ENCODE assay signal across 12 mouse cellular contexts in the genomic region with DNA sequence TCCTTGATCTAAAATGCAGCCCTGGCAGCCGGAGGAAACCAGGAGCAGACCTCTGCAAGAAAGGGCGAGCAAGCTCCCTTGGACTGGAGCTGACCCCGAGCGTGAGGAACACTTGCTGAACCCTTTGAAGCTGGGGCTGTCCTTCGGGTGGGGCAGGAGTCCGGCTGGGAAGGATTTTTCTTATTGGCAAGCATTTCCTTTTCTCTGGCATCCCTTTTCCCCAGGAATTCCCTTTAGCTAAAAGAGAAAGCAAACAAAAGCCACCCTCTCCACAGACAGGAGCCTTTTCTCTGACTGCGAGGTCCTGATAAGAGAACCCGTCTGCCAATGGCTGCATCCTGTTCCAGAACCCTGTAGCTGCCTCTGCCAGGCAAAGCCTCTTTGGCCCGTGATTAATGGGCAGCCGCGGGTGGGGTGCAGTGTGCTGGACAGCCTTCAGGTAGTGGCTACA.
A peak's percentile ranks its signal among the peaks of the same experiment; 100 is the strongest.
DNase-seq lines count a peak whose midpoint lies in the region; ATAC-seq and TF ChIP-seq lines count a peak whose summit lies in the region.
"Had no signal": no experiment of that assay in that cellular context is flagged by ENCODE, and none has a peak within 500 bp of the region (broad histone marks: within the 10 kb centered on the region; RNA-seq: fewer than 3 reads in every experiment).

No protein-coding gene starts in this region.

- H3K4me3 ChIP-seq in gastrocnemius, adult 2 months = peak overlapping the region; percentile 34
- no peak overlapping the region for H3K4me3 ChIP-seq in heart, embryonic 15.5 days
- no peak overlapping the region for H3K4me3 ChIP-seq in lung, adult 2 months (replicated peaks; ENCODE audit: extremely low read depth, low read depth, low read length)
- no peak overlapping the region for H3K4me3 ChIP-seq in midbrain, embryonic 15.5 days
- H3K4me3 ChIP-seq: embryonic facial prominence, embryonic 12.5 days; hindbrain, embryonic 10.5 days; liver, embryonic 13.5 days had no signal

- peak overlapping the region; percentile 38; the same call in 1 of the 2 replicates for H3K27ac ChIP-seq in gastrocnemius, adult 2 months
- H3K27ac ChIP-seq in heart, embryonic 15.5 days = peak overlapping the region; percentile 55
- H3K27ac ChIP-seq in midbrain, embryonic 15.5 days = no peak overlapping the region
- H3K27ac ChIP-seq: embryonic facial prominence, embryonic 12.5 days; hindbrain, embryonic 10.5 days; liver, embryonic 13.5 days had no signal

- ATAC-seq in heart, embryonic 15.5 days (replicated peaks; ENCODE audit: insufficient number of reproducible peaks, insufficient read depth, low FRiP score, low read depth) = peak; percentile 60
- no peak for ATAC-seq in midbrain, embryonic 15.5 days (replicated peaks)

- DNase-seq in gastrocnemius, adult 2 months = peak; percentile 26
- no peak for DNase-seq in gastrocnemius, adult 18-20 months (ENCODE audit: low spot score)
- DNase-seq in NIH3T3 (ENCODE audit: low read depth) = peak; percentile 13
- peak; percentile 55 for DNase-seq in lung, adult 2 months
- DNase-seq in adipocyte (ENCODE audit: low spot score) = no peak
- DNase-seq in right cerebral cortex, adult 2 months (ENCODE audit: low spot score in 2 of 2) = no peak
- DNase-seq: liver, embryonic 13.5 days; thymus, postnatal 36 days had no signal

- no peaks in the 10 kb centered on the region for H3K27me3 ChIP-seq in heart, embryonic 15.5 days
- no peaks in the 10 kb centered on the region for H3K27me3 ChIP-seq in midbrain, embryonic 15.5 days (replicated peaks)
- H3K27me3 ChIP-seq: embryonic facial prominence, embryonic 12.5 days; liver, embryonic 13.5 days had no signal

- TF ChIP-seq CTCF in gastrocnemius, adult 2 months (IDR thresholded peaks at IDR 0.05) = no peak
- TF ChIP-seq CTCF in lung, adult 2 months (IDR thresholded peaks at IDR 0.05; ENCODE audit: insufficient read depth, low read length) = no peak

- no peaks in the 10 kb centered on the region for H3K9me3 ChIP-seq in heart, embryonic 15.5 days (replicated peaks)
- no peaks in the 10 kb centered on the region for H3K9me3 ChIP-seq in midbrain, embryonic 15.5 days
- H3K9me3 ChIP-seq: embryonic facial prominence, embryonic 12.5 days; hindbrain, embryonic 10.5 days had no signal

- H3K4me2 ChIP-seq in heart, embryonic 15.5 days = peak overlapping the region; percentile 14
- H3K4me2 ChIP-seq in midbrain, embryonic 15.5 days = no peak overlapping the region
- H3K4me2 ChIP-seq: embryonic facial prominence, embryonic 12.5 days; liver, embryonic 13.5 days had no signal

- TF ChIP-seq POLR2A in lung, adult 2 months (IDR thresholded peaks at IDR 0.05; ENCODE audit: borderline replicate concordance, extremely low read depth, low read depth, low read length) = no peak

- peak overlapping the region; percentile 18; the same call in 1 of the 2 replicates for H3K9ac ChIP-seq in heart, embryonic 15.5 days
- H3K9ac ChIP-seq in midbrain, embryonic 15.5 days = no peak overlapping the region
- H3K9ac ChIP-seq: embryonic facial prominence, embryonic 12.5 days; liver, embryonic 13.5 days had no signal

- 25% methylated on average over 11 of the region's 11 CpGs for WGBS in heart, embryonic 15.5 days
- WGBS in lung, adult 2 months = 10% methylated on average over 11 of the region's 11 CpGs
- WGBS in midbrain, embryonic 15.5 days = 61% methylated on average over 11 of the region's 11 CpGs

- intact Hi-C loops in gastrocnemius, adult 2 months (cut with DNase I) = no loop called here

- H3K4me1 ChIP-seq in heart, embryonic 15.5 days (replicated peaks) = peaks cover 12% of the 10 kb centered on the region
- peaks cover 21% of the 10 kb centered on the region for H3K4me1 ChIP-seq in lung, adult 2 months (ENCODE audit: control insufficient read depth, insufficient read depth, low read length)
- H3K4me1 ChIP-seq in midbrain, embryonic 15.5 days = no peaks in the 10 kb centered on the region
- H3K4me1 ChIP-seq: embryonic facial prominence, embryonic 12.5 days had no signal

- no peaks in the 10 kb centered on the region for H3K36me3 ChIP-seq in heart, embryonic 15.5 days
- no peaks in the 10 kb centered on the region for H3K36me3 ChIP-seq in midbrain, embryonic 15.5 days (replicated peaks)
- H3K36me3 ChIP-seq: embryonic facial prominence, embryonic 12.5 days; hindbrain, embryonic 10.5 days; liver, embryonic 13.5 days had no signal

Comparison
In these comparisons a context has a peak if more than half of its experiments do, and no peak if none do; other contexts are left out.
1. DNase-seq: peak in gastrocnemius, adult 2 months (single experiment), NIH3T3 (single experiment) and lung, adult 2 months (single experiment); none in gastrocnemius, adult 18-20 months (single experiment), adipocyte (single experiment) and right cerebral cortex, adult 2 months (0 of 2).